Mouse (Mus musculus) kidney, embryonic 15.5 days (tissue): Measurements from ENCODE around the gene Rbms2. TPM values are rescaled to one million over a fixed set of nuclear protein-coding genes. Genes with fewer than 3 reads are reported as not detected.
A peak's percentile ranks its signal among the peaks of the same experiment; 100 is the strongest.

Experiments
- ATAC-seq: fragments of 200-750 bp; cut with Nextera tagmentation; replicated peaks from 2 replicates; pipeline ENCODE4 v1.8.0; 2017; ENCODE audit warnings: moderate TSS enrichment; ENCODE audit not compliant: low FRiP score
- H3K27ac ChIP-seq: fragments of 300-500 bp; sonication (generic); 2 replicates; pipeline ENCODE4 v1.5.1; 2015; ENCODE audit warnings: mild to moderate bottlenecking, inconsistent platforms
- H3K27me3 ChIP-seq: fragments of 300-500 bp; sonication (generic); 2 replicates; pipeline ENCODE4 v1.6.1; 2015; ENCODE audit warnings: inconsistent platforms
- H3K36me3 ChIP-seq: fragments of 300-500 bp; sonication (generic); 2 replicates; pipeline ENCODE4 v1.6.1; 2015; ENCODE audit warnings: inconsistent platforms
- H3K4me1 ChIP-seq: fragments of 300-500 bp; sonication (generic); 2 replicates; pipeline ENCODE4 v1.6.1; 2015; ENCODE audit warnings: inconsistent platforms
- H3K4me2 ChIP-seq: fragments of 300-500 bp; sonication (generic); 2 replicates; pipeline ENCODE4 v1.6.1; 2015; ENCODE audit warnings: moderate library complexity, mild to moderate bottlenecking, inconsistent platforms
- H3K4me3 ChIP-seq: fragments of 300-500 bp; sonication (generic); replicated peaks from 2 replicates; pipeline ENCODE4 v1.5.1; 2015; ENCODE audit warnings: mild to moderate bottlenecking, inconsistent platforms
- H3K9ac ChIP-seq: fragments of 300-500 bp; sonication (generic); 2 replicates; pipeline ENCODE4 v1.6.1; 2015; ENCODE audit warnings: mild to moderate bottlenecking, inconsistent platforms
- H3K9me3 ChIP-seq: fragments of 300-500 bp; sonication (generic); replicated peaks from 2 replicates; pipeline ENCODE4 v1.6.1; 2016; ENCODE audit warnings: inconsistent platforms
- WGBS: fragments of 180-500 bp; shearing (Covaris S2); methylation state at CpG from one replicate; pipeline ENCODE4 v1.1.7; 2015; ENCODE audit warnings: mixed read lengths; 5-methylcytosine and 5-hydroxymethylcytosine counted together
- polyA plus RNA-seq: library from polyadenylated mRNA; unstranded; fragments of >200 nt; fragmentation: Nextera tagmentation; extraction: Ambion mirVana; gene quantifications from 2 replicates; pipeline ENCODE4 v1.2.1, GENCODE M21; 2015

The Rbms2 gene
- polyA plus RNA-seq, 1 experiment from 2014 or later, result 42.8 TPM

DNA sequence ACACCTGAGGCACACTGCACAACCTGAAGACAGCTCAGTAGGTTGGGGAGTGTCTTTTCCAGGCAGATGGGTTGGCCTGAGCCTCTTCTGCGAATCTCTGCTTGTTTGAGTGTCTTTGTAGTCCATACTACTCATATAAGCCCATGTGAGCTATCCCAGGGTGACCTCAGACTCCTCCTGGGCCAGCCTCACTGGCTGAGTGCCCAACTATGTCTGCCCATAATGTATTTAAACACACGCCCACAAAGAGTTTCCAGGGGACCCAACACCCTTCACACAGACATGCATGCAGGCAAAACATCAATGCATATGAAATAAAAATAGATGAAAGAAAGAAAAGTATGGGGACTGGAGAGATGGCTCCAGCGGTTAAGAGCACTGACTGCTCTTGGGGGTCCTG is 26.1 kb downstream of the Rbms2 start:
- H3K9ac ChIP-seq, result no peak overlapping the region
- H3K4me1 ChIP-seq, result peaks cover 21% of the 10 kb centered on the region
- H3K27me3 ChIP-seq, result no peaks in the 10 kb centered on the region
- no peak overlapping the region for H3K4me3 ChIP-seq
- no peak for ATAC-seq
- H3K4me2 ChIP-seq, result no peak overlapping the region
- H3K9me3 ChIP-seq, result no peaks in the 10 kb centered on the region
- WGBS, result 71% methylated on average over 3 of the region's 3 CpGs
- H3K36me3 ChIP-seq, result peaks cover 15% of the 10 kb centered on the region
- H3K27ac ChIP-seq, result 0 out of 2 replicates have a peak overlapping the region, but pooled peaks have one; percentile 6

DNA sequence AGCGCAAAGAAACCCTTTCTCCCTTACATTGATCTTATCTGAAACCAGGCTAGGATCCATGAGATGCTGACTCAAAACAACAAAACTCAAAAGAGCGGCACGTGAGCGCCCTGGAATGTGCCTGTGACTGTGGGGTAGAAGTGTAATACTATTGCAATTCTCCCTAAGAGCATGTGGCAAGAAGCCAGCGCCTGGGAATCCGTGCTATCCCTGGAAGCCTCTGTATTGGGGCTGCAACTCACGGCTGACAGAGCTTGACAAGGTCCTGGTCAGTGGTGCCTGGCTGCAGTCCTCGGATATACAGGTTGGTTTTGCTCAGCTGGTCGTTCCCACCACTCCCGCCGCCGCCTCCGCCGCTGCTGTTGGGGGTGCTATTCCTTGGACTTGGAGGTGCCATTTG is 29.2 kb downstream of the Rbms2 start:
- no peak for ATAC-seq
- no peak overlapping the region for H3K4me3 ChIP-seq
- no peaks in the 10 kb centered on the region for H3K9me3 ChIP-seq
- H3K36me3 ChIP-seq, result peaks cover 37% of the 10 kb centered on the region
- H3K4me1 ChIP-seq, result peaks cover 24% of the 10 kb centered on the region
- H3K27ac ChIP-seq, result peak overlapping the region; percentile 20; the same call in 1 of the 2 replicates
- H3K9ac ChIP-seq, result no peak overlapping the region
- H3K4me2 ChIP-seq, result no peak overlapping the region
- H3K27me3 ChIP-seq, result no peaks in the 10 kb centered on the region
- 69% methylated on average over 14 of the region's 14 CpGs for WGBS

DNA sequence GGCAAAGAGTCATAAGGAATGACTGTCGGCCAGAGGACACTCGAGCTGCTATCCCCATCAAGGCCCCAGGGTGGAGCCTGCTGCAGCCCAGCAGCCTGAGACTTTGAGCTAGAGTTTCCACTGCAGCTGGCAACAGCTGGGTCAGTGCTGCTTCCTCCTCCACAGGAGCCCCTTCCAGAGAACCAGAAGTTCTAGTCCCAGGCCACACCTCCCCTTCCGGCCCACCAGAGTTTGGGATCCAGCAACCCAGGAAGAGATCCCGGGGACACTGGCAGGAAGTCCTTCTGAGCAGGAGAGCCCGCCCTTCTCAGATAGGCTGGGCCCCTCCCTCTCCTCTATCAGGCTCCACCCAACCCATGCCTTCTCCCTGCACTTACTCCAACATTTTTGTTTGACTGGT is 30.5 kb downstream of the Rbms2 start:
- WGBS, result 1% methylated on average over 5 of the region's 5 CpGs
- Histone ChIP-seq H3K4me1 (peaks cover 24% of the 10 kb centered on the region), H3K9me3 (no peaks in the 10 kb centered on the region), H3K36me3 (peaks cover 51% of the 10 kb centered on the region), H3K9ac (0 out of 2 replicates have a peak overlapping the region, but pooled peaks have one; percentile 33), H3K4me2 (peak overlapping the region; percentile 42), H3K4me3 (peak overlapping the region; percentile 8; the same call in 1 of the 2 replicates), H3K27me3 (no peaks in the 10 kb centered on the region), H3K27ac (peak overlapping the region; percentile 84)
- ATAC-seq, result peak; percentile 96

DNA sequence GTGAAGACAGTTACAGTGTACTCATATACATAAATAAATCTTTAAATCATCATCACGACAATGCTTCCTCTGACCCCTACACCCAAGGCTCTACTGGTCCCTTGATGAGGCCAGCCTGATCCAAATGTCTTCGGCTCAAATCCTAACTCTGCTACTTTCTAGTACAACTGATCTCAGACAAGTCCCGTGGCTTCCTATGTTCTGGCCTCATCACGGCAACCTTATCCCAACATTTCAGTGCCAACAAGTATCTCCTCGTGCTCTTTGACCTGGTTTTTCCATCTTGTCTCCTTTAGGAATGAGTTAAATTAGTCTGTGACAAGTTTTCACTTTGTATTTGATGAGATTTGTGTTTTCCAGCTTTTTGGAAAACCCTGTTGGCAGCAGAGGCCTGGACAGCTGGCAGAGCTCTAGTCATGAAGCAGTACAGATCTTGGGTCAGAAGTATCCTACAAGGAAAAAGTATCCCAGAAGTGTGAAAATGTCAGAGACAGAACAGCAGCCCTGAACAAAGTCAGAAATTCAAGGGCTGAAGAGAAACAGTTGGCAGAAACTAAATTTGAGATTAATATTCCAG is 31.2 kb downstream of the Rbms2 start:
- Histone ChIP-seq H3K4me2 (peak overlapping the region; percentile 42), H3K9me3 (no peaks in the 10 kb centered on the region), H3K9ac (0 out of 2 replicates have a peak overlapping the region, but pooled peaks have one; percentile 33), H3K27ac (peak overlapping the region; percentile 84), H3K36me3 (peaks cover 58% of the 10 kb centered on the region), H3K27me3 (no peaks in the 10 kb centered on the region), H3K4me1 (peaks cover 22% of the 10 kb centered on the region), H3K4me3 (no peak overlapping the region)
- 78% methylated on average over 5 of the region's 5 CpGs for WGBS
- no peak for ATAC-seq

DNA sequence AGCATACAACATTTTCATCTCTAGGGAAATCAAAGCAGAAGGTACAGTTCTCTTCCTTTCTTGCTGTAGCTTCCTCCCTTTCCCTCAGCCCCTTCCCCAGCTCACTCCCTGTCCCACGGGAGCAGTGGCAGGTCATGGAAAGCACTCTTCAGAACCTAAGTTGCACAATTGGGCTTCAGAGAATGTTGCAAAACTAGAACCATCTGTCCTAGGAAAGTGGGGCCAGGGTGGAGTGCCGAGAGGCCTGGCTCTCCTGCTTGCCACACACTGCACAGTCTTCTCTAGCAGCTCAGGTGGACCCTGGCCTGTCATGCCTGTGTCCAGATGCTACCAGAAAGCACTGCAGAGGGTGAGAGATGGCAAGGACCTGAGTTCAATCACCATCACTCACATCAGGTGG is 35.1 kb downstream of the Rbms2 start:
- H3K4me1 ChIP-seq, result peaks cover 16% of the 10 kb centered on the region
- H3K9me3 ChIP-seq, result no peaks in the 10 kb centered on the region
- no peak for ATAC-seq
- no peak overlapping the region for H3K27ac ChIP-seq
- H3K9ac ChIP-seq, result no peak overlapping the region
- peaks cover 83% of the 10 kb centered on the region for H3K36me3 ChIP-seq
- H3K4me3 ChIP-seq, result no peak overlapping the region
- 82% methylated on average over 2 of the region's 2 CpGs for WGBS
- H3K27me3 ChIP-seq, result no peaks in the 10 kb centered on the region
- no peak overlapping the region for H3K4me2 ChIP-seq

DNA sequence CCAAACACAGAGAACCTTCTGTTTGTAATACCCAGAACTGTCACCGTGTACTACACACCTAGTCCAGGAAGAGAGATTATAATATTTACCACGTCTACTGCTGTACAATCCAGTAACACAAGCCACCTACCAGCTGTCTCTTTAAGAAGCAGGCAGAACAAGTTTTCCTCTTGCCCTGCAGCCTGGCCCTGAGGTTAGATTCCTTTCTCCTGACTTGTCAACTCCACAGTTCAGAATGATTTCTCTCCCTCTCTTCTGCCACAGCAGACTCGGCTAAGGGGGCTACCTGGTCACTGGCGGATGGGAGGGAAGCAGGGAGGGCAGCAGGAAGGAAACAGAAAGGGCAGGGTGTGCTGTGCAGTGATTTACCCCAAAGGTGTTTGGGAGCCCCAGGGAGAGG is 36.4 kb downstream of the Rbms2 start:
- Histone ChIP-seq H3K4me2 (no peak overlapping the region), H3K9me3 (no peaks in the 10 kb centered on the region), H3K4me1 (peaks cover 3% of the 10 kb centered on the region; the same call in 1 of the 2 replicates), H3K36me3 (peaks cover 91% of the 10 kb centered on the region), H3K27me3 (no peaks in the 10 kb centered on the region), H3K9ac (no peak overlapping the region), H3K4me3 (no peak overlapping the region), H3K27ac (0 out of 2 replicates have a peak overlapping the region, but pooled peaks have one; percentile 9)
- 54% methylated on average over 4 of the region's 4 CpGs for WGBS
- no peak for ATAC-seq

DNA sequence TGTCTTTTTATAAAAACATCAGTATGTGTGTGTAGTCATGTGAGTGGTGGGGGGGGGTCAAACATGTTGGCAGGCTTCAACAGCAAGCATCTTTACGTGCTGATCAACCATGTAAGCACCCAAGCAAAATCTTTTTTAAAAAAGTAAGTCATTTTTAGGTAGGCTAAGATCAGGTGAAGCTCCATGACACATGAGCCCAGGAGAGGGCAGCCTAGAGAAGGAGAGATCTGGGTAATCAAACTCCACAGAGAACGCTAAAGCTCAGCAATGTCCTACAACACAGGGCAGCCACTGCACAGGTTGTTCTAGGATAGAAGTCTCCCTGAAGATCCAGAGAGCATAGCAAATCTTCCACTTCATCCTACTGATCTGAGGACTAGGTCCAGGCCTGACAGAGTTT is 37.9 kb downstream of the Rbms2 start:
- no peak overlapping the region for H3K27ac ChIP-seq
- 0 out of 2 replicates have a peak, but pooled peaks cover 3% of the 10 kb centered on the region for H3K4me1 ChIP-seq
- H3K27me3 ChIP-seq, result no peaks in the 10 kb centered on the region
- no peak overlapping the region for H3K4me2 ChIP-seq
- H3K36me3 ChIP-seq, result peaks cover 92% of the 10 kb centered on the region
- no peaks in the 10 kb centered on the region for H3K9me3 ChIP-seq
- 61% methylated on average over 2 of the region's 2 CpGs for WGBS
- no peak overlapping the region for H3K4me3 ChIP-seq
- no peak overlapping the region for H3K9ac ChIP-seq
- ATAC-seq, result no peak

DNA sequence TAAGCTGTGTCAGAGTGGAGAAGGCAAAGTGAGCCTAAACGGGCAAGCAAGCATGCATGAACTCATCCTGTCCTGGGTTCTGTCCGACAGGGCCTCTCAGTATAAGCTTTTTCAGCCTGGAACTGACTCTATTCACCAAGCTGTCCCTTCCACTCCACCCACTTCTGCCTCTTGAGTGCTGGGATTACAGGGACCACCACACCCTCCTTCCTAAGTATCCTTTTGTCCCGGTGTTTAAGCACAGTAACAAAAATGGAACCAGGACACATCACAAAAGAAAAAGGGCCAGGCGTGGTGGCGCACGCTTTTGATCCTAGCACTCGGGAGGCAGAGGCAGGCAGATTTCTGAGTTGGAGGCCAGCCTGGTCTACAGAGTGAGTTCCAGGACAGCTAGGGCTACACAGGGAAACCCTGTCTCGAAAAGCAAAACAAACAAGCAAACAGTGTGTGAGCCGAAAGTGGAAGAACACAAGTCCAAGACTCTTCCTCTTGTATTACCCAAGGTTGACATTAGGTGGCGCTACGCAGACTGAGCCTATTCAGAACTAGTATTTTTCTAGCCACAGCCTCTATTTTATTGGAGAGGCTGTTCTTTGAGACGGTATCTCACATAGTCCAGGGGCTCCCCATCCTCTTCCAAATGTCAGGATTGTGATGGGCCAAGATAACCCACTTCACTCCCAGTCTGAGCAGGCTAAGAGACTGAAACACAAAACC is 39.7 kb downstream of the Rbms2 start:
- WGBS, result 73% methylated on average over 12 of the region's 12 CpGs
- Histone ChIP-seq H3K4me1 (0 out of 2 replicates have a peak, but pooled peaks cover 3% of the 10 kb centered on the region), H3K27ac (no peak overlapping the region), H3K36me3 (peaks cover 92% of the 10 kb centered on the region), H3K9me3 (no peaks in the 10 kb centered on the region), H3K4me3 (no peak overlapping the region), H3K4me2 (no peak overlapping the region), H3K27me3 (no peaks in the 10 kb centered on the region), H3K9ac (no peak overlapping the region)
- ATAC-seq, result no peak

DNA sequence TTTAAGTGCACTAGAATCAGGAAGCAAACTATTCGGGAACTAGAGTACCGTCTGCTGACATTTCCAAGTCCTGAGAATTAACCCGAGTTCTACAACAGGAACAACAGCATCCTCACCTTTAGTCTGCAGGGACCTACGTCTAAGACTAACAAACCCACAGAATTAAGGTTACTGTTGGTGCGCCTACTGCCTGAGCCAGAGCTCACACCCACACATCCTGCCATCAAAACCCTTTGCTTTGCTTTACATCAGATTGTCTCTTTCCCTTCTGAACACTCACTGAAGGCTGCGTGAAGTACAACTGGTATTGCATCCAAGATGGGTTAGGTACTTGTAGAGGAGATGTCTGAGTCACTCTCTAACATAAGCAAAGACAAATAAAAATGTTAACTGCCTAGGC is 44.7 kb downstream of the Rbms2 start:
- no peak for ATAC-seq
- Histone ChIP-seq H3K36me3 (peaks cover 90% of the 10 kb centered on the region), H3K9me3 (no peaks in the 10 kb centered on the region), H3K4me1 (peaks cover 8% of the 10 kb centered on the region; the same call in 1 of the 2 replicates), H3K9ac (no peak overlapping the region), H3K4me2 (no peak overlapping the region), H3K27ac (no peak overlapping the region), H3K27me3 (no peaks in the 10 kb centered on the region), H3K4me3 (no peak overlapping the region)
- WGBS, result 86% methylated on average over 6 of the region's 6 CpGs

DNA sequence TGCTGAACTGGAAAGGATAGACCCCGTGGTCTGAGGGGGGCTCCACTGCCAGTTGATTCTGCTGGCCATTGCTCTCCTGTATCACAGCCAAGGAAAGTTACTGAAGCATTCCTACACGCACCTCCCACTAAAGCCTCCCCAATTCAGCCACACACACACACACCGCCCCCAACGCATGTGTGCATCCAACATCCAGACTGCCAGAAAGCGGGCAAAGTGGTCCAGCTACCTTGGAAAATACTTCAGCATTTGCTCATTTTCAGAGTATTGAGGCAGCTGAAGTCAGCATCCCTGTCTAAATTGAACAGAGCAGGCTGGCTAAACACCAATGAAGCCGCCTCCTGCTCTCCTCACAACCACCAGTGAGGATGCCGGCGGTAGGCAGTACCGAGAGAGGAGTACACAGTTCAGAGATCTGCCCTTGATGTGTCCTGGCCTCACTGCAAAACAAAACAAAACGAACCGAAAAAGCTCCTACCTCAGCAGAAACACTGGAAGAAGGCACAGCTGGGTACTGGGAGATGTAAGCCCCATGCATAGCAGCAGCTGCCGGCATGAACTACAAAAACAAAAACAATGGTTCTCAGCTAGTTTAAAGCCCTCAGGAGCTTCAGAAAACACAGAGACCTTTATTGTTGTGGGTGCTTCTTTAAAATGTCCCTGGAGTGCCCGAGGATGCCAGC is 46.3 kb downstream of the Rbms2 start:
- 41% methylated on average over 13 of the region's 13 CpGs for WGBS
- H3K4me3 ChIP-seq, result no peak overlapping the region
- H3K36me3 ChIP-seq, result peaks cover 87% of the 10 kb centered on the region
- H3K4me2 ChIP-seq, result no peak overlapping the region
- peaks cover 8% of the 10 kb centered on the region; the same call in 1 of the 2 replicates for H3K4me1 ChIP-seq
- peak; percentile 65; the same call in 1 of the 2 replicates for ATAC-seq
- H3K9me3 ChIP-seq, result no peaks in the 10 kb centered on the region
- H3K27ac ChIP-seq, result peak overlapping the region; percentile 67
- no peak overlapping the region for H3K9ac ChIP-seq
- H3K27me3 ChIP-seq, result no peaks in the 10 kb centered on the region

DNA sequence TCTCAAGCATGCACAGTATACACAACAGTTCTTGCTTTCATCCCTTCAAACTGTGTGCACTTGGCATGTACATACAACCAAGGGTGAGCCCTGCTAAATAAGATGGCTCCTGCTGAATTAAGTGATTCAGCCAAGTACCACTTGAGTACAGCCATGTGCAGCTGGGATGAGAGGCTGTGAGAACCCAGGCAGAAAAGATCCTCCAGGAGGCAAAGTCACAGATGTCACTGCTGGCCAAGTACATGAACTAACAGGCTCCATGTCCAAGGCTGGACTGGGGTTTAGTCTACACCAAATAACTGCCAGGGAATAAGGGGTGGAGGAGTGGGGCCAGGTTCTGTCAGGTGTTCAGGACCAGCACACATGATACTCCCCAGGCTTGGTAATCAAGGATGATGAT is 48.3 kb downstream of the Rbms2 start:
- Histone ChIP-seq H3K9me3 (no peaks in the 10 kb centered on the region), H3K36me3 (peaks cover 87% of the 10 kb centered on the region), H3K9ac (no peak overlapping the region), H3K27ac (no peak overlapping the region), H3K27me3 (no peaks in the 10 kb centered on the region), H3K4me3 (no peak overlapping the region), H3K4me2 (no peak overlapping the region), H3K4me1 (peaks cover 8% of the 10 kb centered on the region; the same call in 1 of the 2 replicates)
- ATAC-seq, result no peak

DNA sequence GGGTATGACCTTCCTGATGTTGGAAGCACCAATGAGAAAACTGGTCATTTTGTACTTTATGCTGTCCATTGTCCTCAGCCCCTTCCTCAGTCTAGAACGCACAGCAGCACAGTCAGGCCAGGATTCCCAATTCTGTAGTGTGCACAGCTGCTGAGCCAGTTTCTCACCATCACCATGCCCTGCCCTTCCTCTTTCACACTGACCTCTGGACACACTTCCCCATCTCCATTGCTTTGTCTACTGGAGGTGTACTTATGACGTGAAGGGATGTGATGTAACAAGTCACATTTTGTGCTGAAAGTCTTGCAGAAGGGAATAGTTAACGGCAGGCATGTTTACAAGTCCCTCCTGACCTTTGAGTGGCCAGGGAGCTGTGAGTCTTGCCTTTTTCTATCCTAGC is 48.8 kb downstream of the Rbms2 start:
- peaks cover 91% of the 10 kb centered on the region for H3K36me3 ChIP-seq
- peaks cover 8% of the 10 kb centered on the region; the same call in 1 of the 2 replicates for H3K4me1 ChIP-seq
- H3K4me2 ChIP-seq, result no peak overlapping the region
- no peak overlapping the region for H3K9ac ChIP-seq
- no peaks in the 10 kb centered on the region for H3K27me3 ChIP-seq
- 75% methylated on average over 3 of the region's 3 CpGs for WGBS
- ATAC-seq, result no peak
- H3K4me3 ChIP-seq, result no peak overlapping the region
- no peak overlapping the region for H3K27ac ChIP-seq
- no peaks in the 10 kb centered on the region for H3K9me3 ChIP-seq
